9 mouse cellular contexts compared by ENCODE assay signal in the genomic region with DNA sequence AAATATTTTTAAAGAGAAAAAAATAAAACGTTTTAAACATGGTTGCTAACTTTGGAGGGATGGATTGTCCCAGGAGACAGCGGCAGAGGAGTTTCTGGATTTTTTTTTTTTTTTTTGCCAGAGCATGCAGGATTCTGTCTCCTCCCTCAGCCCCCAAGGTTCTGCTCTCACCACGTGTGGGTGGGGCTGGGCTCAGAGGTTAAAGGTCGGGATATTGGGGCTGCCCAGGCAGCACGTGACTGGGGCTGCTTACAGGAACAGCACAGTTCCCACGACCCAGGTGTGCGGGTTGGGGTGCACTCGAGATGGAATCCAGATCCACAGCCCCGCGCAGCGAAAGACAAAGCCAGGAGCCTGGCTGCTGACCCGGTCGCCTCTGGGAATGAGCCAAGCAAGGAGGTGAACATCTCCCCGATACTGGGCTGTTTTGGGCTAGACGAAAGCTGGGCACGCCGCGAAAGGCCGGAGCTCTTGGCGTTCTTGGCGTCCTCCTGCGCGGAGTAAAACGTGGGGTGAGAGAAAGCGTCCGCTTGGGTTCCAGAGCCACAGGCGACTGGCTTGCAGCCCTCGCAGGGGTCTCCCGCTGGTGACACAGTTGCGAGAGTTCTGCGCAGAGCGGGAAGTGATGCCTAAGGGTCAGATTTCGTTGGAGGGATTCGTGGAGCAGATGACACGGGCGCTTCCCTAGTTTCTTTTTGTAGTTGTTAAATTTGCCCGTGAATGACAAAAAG. TPM values are rescaled to one million over a fixed set of nuclear protein-coding genes. Genes with fewer than 3 reads are reported as not detected.
A peak's percentile ranks its signal among the peaks of the same experiment; 100 is the strongest.
DNase-seq lines count a peak whose midpoint lies in the region; ATAC-seq and TF ChIP-seq lines count a peak whose summit lies in the region.
"Had no signal": no experiment of that assay in that cellular context is flagged by ENCODE, and none has a peak within 500 bp of the region (broad histone marks: within the 10 kb centered on the region; RNA-seq: fewer than 3 reads in every experiment).

No protein-coding gene starts in this region.

- H3K27ac ChIP-seq in forebrain, embryonic 10.5 days = no peak overlapping the region
- no peak overlapping the region for H3K27ac ChIP-seq in forebrain, embryonic 14.5 days (ENCODE audit: low read depth, low read length)
- no peak overlapping the region for H3K27ac ChIP-seq in thymus, adult 2 months (ENCODE audit: control insufficient read depth, insufficient read depth, low read length)
- H3K27ac ChIP-seq in limb, embryonic 12.5 days = no peak overlapping the region

- H3K4me1 ChIP-seq in forebrain, embryonic 10.5 days = peaks cover 56% of the 10 kb centered on the region
- H3K4me1 ChIP-seq in forebrain, embryonic 14.5 days (ENCODE audit: control insufficient read depth, insufficient read depth, low read length) = peaks cover 8% of the 10 kb centered on the region
- peaks cover 28% of the 10 kb centered on the region for H3K4me1 ChIP-seq in thymus, adult 2 months (replicated peaks; ENCODE audit: control insufficient read depth, insufficient read depth, low read length)
- peaks cover 35% of the 10 kb centered on the region for H3K4me1 ChIP-seq in limb, embryonic 12.5 days (replicated peaks)

- H3K36me3 ChIP-seq in forebrain, embryonic 10.5 days (replicated peaks) = peaks cover under 1% of the 10 kb centered on the region
- H3K36me3 ChIP-seq in forebrain, embryonic 14.5 days (ENCODE audit: control insufficient read depth, insufficient read depth, low read length) = no peaks in the 10 kb centered on the region
- H3K36me3 ChIP-seq in thymus, adult 2 months (ENCODE audit: control insufficient read depth, insufficient read depth, low read length) = no peaks in the 10 kb centered on the region
- 0 out of 2 replicates have a peak, but pooled peaks cover under 1% of the 10 kb centered on the region for H3K36me3 ChIP-seq in limb, embryonic 12.5 days

- no peak for TF ChIP-seq POLR2A in thymus, adult 2 months (IDR thresholded peaks at IDR 0.05; ENCODE audit: control insufficient read depth, extremely low read depth, insufficient read depth, low read length, poor library complexity)

- H3K9me3 ChIP-seq in forebrain, embryonic 10.5 days = no peaks in the 10 kb centered on the region
- no peaks in the 10 kb centered on the region for H3K9me3 ChIP-seq in forebrain, embryonic 14.5 days (replicated peaks; ENCODE audit: control insufficient read depth, low read length)
- H3K9me3 ChIP-seq in limb, embryonic 12.5 days = no peaks in the 10 kb centered on the region

- ATAC-seq in forebrain, embryonic 14.5 days = no peak
- ATAC-seq in limb, embryonic 12.5 days (ENCODE audit: insufficient number of reproducible peaks, insufficient read depth, low FRiP score, low TSS enrichment, low read depth) = no peak

- H3K4me3 ChIP-seq in forebrain, embryonic 10.5 days = peak overlapping the region; percentile 29
- no peak overlapping the region for H3K4me3 ChIP-seq in forebrain, embryonic 14.5 days (ENCODE audit: low read depth, low read length)
- H3K4me3 ChIP-seq in thymus, adult 2 months (ENCODE audit: control insufficient read depth, insufficient read depth, low read length) = no peak overlapping the region
- peak overlapping the region; percentile 23 for H3K4me3 ChIP-seq in limb, embryonic 12.5 days (replicated peaks)

- no peak for TF ChIP-seq CTCF in thymus, adult 2 months (IDR thresholded peaks at IDR 0.05; ENCODE audit: borderline replicate concordance, control insufficient read depth, extremely low read depth, insufficient read depth, low read length, poor library complexity)

- peak; percentile 50 for DNase-seq in forebrain, embryonic 10.5 days (ENCODE audit: extremely low spot score, low spot score)
- DNase-seq in forebrain, embryonic 14.5 days (ENCODE audit: low spot score) = no peak
- peak; percentile 38 for DNase-seq in thymus, postnatal 4 days
- DNase-seq in thymus, adult 2 months = no peak
- peak; percentile 49 for DNase-seq in yolk sac, embryonic 10.5 days (ENCODE audit: low spot score)
- no peak for DNase-seq in right cerebral cortex, adult 2 months (ENCODE audit: low spot score in 2 of 2)
- DNase-seq in left cerebral cortex, adult 8-10 months (ENCODE audit: low spot score in 2 of 2) = no peak

- peaks cover 81% of the 10 kb centered on the region for H3K27me3 ChIP-seq in forebrain, embryonic 10.5 days (ENCODE audit: poor library complexity, severe bottlenecking)
- H3K27me3 ChIP-seq in forebrain, embryonic 14.5 days (replicated peaks; ENCODE audit: control insufficient read depth, insufficient read depth, low read length) = peaks cover 74% of the 10 kb centered on the region
- H3K27me3 ChIP-seq in thymus, adult 2 months (ENCODE audit: control insufficient read depth, insufficient read depth, low read length) = peaks cover 47% of the 10 kb centered on the region
- H3K27me3 ChIP-seq in limb, embryonic 12.5 days = peaks cover 71% of the 10 kb centered on the region

- H3K4me2 ChIP-seq in forebrain, embryonic 14.5 days (ENCODE audit: low read length) = no peak overlapping the region
- peak overlapping the region; percentile 33 for H3K4me2 ChIP-seq in limb, embryonic 12.5 days

- WGBS in forebrain, embryonic 10.5 days = under 1% methylated on average over 37 of the region's 37 CpGs
- WGBS in forebrain, embryonic 14.5 days = under 1% methylated on average over 37 of the region's 37 CpGs
- 5% methylated on average over 37 of the region's 37 CpGs for WGBS in thymus, adult 2 months
- under 1% methylated on average over 37 of the region's 37 CpGs for WGBS in limb, embryonic 12.5 days

- H3K9ac ChIP-seq in forebrain, embryonic 14.5 days (ENCODE audit: low read length) = no peak overlapping the region
- H3K9ac ChIP-seq in limb, embryonic 12.5 days (replicated peaks) = no peak overlapping the region; the same call in 1 of the 2 replicates

RNA-seq across cellular contexts. Expression of gene Bub3, which starts 3.3 kb away (rescaled TPM):
- 314 and 328 TPM in 2 replicates for polyA plus RNA-seq in forebrain, embryonic 10.5 days (2016; fragmentation: Nextera tagmentation; extraction: Ambion mirVana)
- polyA plus RNA-seq in forebrain, embryonic 14.5 days (2014; fragmentation: Nextera tagmentation; extraction: Ambion mirVana) = 215 and 237 TPM in 2 replicates
- 194 and 196 TPM in 2 replicates for polyA plus RNA-seq in thymus, adult 2 months (2012; rRNA removed)
- polyA plus RNA-seq in limb, embryonic 12.5 days (2016; fragmentation: Nextera tagmentation; extraction: Ambion mirVana) = 250 and 258 TPM in 2 replicates
- 10 to 100 TPM; 65.1 to 69.2 (median 65.9) TPM for total RNA-seq in left cerebral cortex, adult 8-10 months (2022)

RNA-seq across cellular contexts. Expression of gene Hmx2, which starts 8.1 kb away (rescaled TPM):
- 0.12 TPM in 1 of 2 replicates, not detected in the other for polyA plus RNA-seq in forebrain, embryonic 10.5 days (2016; fragmentation: Nextera tagmentation; extraction: Ambion mirVana)
- polyA plus RNA-seq in forebrain, embryonic 14.5 days (2014; fragmentation: Nextera tagmentation; extraction: Ambion mirVana) = 0.64 and 1.1 TPM in 2 replicates
- 0.38 and 0.42 TPM in 2 replicates for polyA plus RNA-seq in thymus, adult 2 months (2012; rRNA removed)
- not detected in 2 replicates for polyA plus RNA-seq in limb, embryonic 12.5 days (2016; fragmentation: Nextera tagmentation; extraction: Ambion mirVana)
- not detected for total RNA-seq in left cerebral cortex, adult 8-10 months (2022)

RNA-seq across cellular contexts. Expression of gene Hmx3, which starts 14.0 kb away (rescaled TPM):
- polyA plus RNA-seq in forebrain, embryonic 10.5 days (2016; fragmentation: Nextera tagmentation; extraction: Ambion mirVana) = not detected in 2 replicates
- polyA plus RNA-seq in forebrain, embryonic 14.5 days (2014; fragmentation: Nextera tagmentation; extraction: Ambion mirVana) = 0.49 and 0.51 TPM in 2 replicates
- 0.75 and 1.0 TPM in 2 replicates for polyA plus RNA-seq in thymus, adult 2 months (2012; rRNA removed)
- not detected in 2 replicates for polyA plus RNA-seq in limb, embryonic 12.5 days (2016; fragmentation: Nextera tagmentation; extraction: Ambion mirVana)
- total RNA-seq in left cerebral cortex, adult 8-10 months (2022) = not detected
- total RNA-seq: MEL had no signal

Comparison
In these comparisons a context has a peak if more than half of its experiments do, and no peak if none do; other contexts are left out.
1. DNase-seq: peak in forebrain, embryonic 10.5 days (single experiment), thymus, postnatal 4 days (single experiment) and yolk sac, embryonic 10.5 days (single experiment); none in forebrain, embryonic 14.5 days (single experiment), thymus, adult 2 months (single experiment), right cerebral cortex, adult 2 months (0 of 2) and left cerebral cortex, adult 8-10 months (0 of 2).
2. H3K4me3 ChIP-seq: peak in forebrain, embryonic 10.5 days (single experiment) and limb, embryonic 12.5 days (single experiment); none in forebrain, embryonic 14.5 days (single experiment) and thymus, adult 2 months (single experiment).